Mouse (Mus musculus): ENCODE results near the gene Hspa5. TPM values are rescaled to one million over a fixed set of nuclear protein-coding genes. Genes with fewer than 3 reads are reported as not detected.
"Not testable (repeated sequence)": the region's sequence is repeated elsewhere in the genome, so short reads cannot be mapped to it uniquely, and the experiment has no call there.

The Hspa5 gene
- 100 to 1,000 TPM; 563 to 758 TPM for total RNA-seq (2021)
- long read RNA-seq, experiment 1, transcript Hspa5-202 (8 exons, 2,613 nt), result minor isoform, 208 of 1,028 reads
- long read RNA-seq, experiment 1, transcript Hspa5-201 (9 exons, 3,672 nt), result major isoform, 737 of 1,028 reads
- long read RNA-seq, experiment 1, partial matches to known transcripts, result 14 of 1,028 reads
- long read RNA-seq, experiment 1, other reads (novel, unspliced or antisense), result 67 of 1,028 reads
- long read RNA-seq, experiment 2, transcript Hspa5-202 (8 exons, 2,613 nt), result minor isoform, 73 of 371 reads
- long read RNA-seq, experiment 2, transcript Hspa5-201 (9 exons, 3,672 nt), result major isoform, 247 of 371 reads
- long read RNA-seq, experiment 2, partial matches to known transcripts, result 8 of 371 reads
- long read RNA-seq, experiment 2, other reads (novel, unspliced or antisense), result 43 of 371 reads

DNA sequence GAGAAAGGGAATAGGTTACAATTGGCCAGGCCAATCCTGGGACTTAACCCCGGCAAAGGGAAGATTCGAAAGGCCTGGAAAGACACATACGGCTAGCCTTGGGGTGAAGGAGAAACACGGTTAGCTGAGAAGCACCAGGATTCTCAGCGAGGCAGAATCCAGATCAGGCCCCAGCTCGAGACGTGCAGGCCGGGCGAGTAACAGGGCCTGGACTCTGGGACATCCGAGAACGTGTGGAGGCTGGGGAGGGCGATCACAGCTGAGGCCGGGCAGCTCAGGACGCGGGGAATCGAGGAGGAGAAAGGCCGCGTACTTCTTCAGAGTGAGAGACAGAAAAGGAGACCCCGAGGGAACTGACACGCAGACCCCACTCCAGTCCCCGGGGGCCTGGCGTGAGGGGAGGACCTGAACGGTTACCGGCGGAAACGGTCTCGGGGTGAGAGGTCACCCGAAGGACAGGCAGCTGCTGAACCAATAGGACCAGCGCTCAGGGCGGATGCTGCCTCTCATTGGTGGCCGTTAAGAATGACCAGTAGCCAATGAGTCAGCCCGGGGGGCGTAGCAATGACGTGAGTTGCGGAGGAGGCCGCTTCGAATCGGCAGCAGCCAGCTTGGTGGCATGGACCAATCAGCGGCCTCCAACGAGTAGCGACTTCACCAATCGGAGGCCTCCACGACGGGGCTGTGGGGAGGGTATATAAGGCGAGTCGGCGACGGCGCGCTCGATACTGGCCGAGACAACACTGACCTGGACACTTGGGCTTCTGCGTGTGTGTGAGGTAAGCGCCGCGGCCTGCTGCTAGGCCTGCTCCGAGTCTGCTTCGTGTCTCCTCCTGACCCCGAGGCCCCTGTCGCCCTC lies at the start of gene Hspa5:
Gene Hspa5 (plus strand): TSS at position 603 of the 859 bp plus-strand sequence.
- DNase-seq, result peak; percentile 99 to 100

GRCm38 (mm10) chr2:34725269-34725668 lies 46.5 kb upstream of the Hspa5 start:
- DNase-seq, result no peak

DNA sequence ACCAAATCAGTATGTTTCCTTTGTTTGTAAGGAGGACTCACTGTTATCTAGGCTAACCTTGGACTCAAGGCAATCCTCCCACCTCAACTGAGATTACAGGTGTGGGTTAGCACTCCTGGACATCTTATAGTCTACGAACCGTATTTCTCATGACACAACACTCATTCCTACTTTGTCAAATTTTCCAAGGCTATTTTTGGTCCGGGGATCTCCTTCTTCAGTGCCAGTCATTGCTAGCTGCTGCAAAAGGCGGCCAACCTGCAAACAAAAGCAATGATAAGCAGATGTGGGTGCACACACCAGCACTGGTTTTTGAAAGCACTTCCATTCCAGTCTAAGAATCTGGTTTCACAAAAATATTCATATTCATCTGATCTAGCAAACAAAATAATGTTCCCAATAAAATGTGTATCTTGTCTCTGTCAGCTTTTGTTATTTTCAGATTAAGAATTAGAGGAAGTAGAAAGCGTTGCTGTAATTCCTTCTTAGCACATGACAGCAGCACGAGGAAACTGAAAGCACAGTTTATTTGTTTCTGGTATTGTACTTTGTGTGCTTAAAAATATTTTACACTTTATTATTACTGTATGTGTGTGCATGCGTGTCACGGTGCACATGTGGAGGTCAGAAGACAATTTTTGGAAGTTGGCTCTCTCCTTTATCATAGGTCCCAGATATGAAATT lies 44.6 kb upstream of the Hspa5 start:
- DNase-seq, result peak; percentile 18 to 20

DNA sequence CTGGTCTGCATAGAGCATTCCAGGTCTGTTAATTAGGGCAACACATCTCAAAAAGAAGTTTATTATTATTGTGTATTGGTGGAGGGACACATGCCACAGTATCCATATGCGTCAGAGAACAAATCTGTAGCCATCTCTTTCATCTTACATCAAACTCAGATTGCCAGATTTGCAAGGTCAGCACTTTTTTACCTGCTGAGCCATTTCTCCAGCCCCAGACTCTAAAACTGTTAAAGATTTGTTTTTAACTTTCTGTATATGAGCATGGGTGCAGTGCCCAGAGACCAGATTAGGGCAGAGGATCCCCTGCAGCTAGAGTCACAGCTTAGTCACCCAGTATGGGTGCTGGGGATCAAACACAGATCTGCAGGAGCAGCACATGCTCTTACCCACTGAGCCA lies 35.1 kb upstream of the Hspa5 start:
- DNase-seq, result no peak

DNA sequence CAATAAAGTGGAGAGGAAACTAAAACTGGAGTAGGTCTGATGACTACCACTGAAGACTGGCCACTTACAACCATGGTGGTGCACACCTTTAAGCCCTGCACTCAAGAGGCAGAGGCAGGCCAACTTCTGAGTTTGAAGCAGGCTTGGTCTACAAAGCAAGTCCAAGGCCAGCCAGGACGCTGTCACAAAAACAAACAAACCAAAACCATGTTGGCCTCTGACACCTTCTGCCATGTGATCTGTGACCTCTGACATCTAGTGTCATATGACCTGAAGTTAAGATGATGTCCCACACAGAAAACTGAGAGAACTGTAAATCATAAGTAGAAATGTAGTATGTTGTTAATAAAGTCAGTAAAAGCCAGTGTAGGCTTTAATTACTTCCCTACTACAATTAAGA lies 33.9 kb upstream of the Hspa5 start:
- DNase-seq, result no peak

- no peak for DNase-seq
Observed at GRCm38 (mm10) chr2:34739684-34740391, 31.9 kb upstream of the Hspa5 start.

GRCm38 (mm10) chr2:34741390-34742159 lies 30.2 kb upstream of the Hspa5 start:
- peak in 1 of 2 experiments; percentile 20 for DNase-seq

GRCm38 (mm10) chr2:34742675-34743074 lies 29.1 kb upstream of the Hspa5 start:
- DNase-seq, result no peak

DNA sequence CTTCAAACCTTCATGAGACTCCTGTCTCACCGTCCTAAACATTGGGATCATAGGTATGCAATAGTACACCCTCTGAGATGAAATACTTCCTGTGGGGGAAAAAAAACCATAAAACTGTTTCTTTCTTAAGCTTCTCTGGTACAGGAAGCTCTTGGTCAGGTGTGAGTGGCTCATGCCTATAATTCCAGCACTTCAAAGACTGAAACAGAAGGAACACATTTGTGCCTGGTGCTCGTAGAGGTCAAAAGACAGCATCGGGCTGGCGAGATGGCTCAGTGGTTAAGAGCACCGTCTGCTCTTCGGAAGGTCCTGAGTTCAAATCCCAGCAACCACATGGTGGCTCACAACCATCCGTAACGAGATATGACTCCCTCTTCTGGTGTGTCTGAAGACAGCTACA lies 27.3 kb upstream of the Hspa5 start:
- no peak for DNase-seq

- DNase-seq, result no peak
Observed at GRCm38 (mm10) chr2:34745673-34746072, 26.1 kb upstream of the Hspa5 start.

DNA sequence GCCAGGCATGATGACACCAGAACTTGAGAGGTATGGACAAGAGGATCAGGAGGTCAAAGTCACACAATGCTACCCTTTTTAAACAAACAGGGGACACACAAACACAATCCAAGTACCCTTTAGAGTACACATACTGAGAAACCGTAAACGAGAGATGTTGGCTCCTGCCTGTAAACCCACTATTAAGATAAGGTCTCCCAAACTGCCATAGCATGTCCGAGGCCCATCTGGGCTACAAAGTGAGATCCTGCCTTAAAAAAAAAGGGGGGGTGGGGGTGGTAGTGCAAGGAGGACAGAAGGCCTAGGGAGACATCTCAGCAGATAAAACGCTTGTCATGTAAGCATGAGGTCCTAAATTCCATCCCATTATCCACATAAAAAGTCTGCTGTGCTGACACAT lies 23.3 kb upstream of the Hspa5 start:
- no peak for DNase-seq

DNA sequence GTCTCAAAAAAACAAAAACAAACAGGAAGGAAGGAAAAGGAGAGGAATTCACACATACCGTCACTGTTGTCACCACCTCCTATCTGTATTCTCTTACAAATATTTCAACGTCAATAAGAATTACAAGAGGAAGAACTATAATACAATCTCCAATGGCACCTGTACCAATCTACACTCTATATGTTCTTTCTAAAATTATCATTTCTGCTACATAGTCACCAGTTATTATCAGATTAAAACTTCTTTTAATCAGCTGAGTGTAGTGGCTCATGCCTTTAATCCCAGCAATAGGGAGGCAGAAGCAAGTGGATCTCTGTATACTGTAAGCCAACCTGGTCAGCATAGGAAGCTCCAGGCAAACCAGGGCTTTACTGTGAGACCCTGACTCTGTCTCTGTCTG lies 21.5 kb upstream of the Hspa5 start:
- no peak for DNase-seq

- peak; percentile 91 to 92 for DNase-seq
Observed at GRCm38 (mm10) chr2:34753811-34754550, 17.8 kb upstream of the Hspa5 start.

- DNase-seq, result peak; percentile 8 to 33
Observed at GRCm38 (mm10) chr2:34754551-34755358, 17.0 kb upstream of the Hspa5 start, which contains the start of gene Gapvd1. Gapvd1 (minus strand) TSS chr2:34755232.

DNA sequence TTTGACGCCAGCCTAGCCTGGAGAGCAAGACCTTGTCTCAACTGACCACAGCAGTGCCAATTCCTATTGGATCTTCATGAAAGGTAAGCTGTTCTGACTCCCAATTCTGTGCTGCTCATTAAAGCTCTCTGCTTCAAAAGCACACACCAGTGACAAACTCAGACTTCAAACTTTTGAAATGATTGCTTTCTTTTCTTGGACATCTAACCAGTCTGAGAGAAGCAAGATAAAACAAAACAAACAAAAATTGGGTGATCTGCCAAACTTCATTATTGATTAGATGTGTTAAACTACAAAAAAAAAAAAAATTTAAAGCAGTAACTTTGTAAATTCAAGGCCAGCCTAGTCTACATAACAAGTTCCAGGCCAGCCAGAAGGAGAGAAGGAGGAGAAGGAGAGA lies 14.4 kb upstream of the Hspa5 start:
- no peak for DNase-seq

DNA sequence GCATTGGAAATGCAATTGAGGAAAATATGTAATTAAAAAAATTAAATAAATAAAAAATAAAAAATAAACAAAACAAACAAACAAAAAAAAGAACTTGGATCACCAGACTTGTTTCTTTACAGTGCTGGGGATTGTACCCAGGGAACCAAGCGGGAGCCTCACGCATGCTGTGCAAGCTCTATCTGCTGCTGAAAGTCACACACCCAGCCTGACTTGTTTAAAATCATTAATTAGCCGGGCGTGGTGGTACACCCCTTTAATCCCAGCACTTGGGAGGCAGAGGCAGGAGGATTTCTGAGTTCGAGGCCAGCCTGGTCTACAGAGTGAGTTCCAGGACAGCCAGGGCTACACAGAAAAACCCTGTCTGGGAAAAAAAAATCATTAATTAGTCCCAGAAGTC lies 10.5 kb upstream of the Hspa5 start:
- not testable (repeated sequence) for DNase-seq

DNA sequence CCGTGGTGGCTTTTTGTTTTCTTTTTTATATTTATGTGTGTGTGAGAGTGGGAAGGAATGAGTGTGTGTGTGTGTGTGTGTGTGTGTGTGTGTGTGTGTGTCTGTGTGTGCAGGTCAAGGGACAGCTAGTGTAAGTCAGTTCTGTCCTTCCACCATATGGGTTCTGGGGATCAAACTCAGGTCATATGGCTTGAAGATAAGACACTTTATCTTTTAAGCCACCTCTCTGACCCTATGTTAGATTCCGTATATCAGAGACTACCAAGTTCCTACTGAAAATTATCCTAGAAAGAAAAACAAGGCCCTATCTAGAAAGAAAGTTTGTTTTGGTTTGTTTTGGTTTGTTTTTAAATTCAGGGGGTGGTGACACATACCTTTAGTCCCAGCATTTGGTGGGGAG lies 9.6 kb upstream of the Hspa5 start:
- DNase-seq, result no peak

DNA sequence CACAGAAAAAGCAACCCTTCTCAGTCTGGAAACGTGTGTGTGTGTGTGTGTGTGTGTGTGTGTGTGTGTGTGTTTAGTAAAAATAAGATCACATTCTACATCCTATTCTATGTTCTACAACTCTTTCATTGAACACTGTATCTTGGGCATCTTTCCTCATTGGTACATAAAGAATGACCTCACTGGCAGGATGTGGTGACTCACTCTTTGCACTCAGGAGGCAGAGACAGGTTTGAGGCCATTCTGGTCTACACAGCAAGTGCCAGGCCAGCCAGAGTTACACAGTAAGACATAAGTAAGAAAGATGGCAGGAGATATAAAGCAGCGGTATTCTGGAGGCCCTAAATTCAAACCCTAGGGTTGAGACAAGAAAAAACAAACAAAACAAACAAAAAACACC lies 8.9 kb upstream of the Hspa5 start:
- no peak for DNase-seq

DNA sequence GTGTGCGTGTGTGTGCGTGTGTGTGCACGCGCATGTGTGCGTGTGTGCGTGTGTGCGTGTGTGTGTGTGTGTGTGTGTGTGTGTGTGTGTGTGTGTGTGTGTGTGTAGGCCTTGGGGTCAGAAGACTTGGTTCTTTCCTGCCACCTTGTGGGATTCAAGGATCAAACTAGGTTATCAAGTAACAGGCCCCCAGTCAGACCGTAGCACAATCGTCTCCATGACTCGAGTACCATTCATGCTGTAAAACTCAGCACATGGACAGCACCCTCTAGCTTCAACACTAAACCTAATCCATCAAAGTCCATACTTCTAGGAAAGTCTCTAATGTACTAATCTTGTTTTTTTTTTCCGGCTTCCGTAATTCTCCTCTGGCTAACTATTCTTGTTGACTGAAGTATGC lies 7.0 kb upstream of the Hspa5 start:
- DNase-seq, result no peak

DNA sequence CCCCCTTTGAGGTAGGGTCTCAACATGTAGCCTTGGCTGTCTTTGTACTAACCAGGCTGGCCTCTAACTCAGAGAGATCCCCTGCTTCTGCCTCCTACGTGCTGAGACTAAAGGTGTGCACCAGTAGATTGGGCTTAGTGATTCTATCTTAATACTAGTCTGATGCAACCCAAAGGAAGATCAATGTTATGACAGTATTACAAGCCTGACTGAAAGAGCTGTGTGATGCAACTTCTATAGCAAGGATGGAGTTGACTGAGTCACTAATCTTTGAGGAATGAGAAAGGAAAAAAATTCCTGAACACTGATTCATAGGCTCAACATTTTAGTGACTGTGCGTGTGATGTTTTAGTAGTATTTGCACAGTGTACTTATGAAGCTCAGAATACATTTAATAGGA lies 1.7 kb upstream of the Hspa5 start:
- DNase-seq, result no peak
